Mouse (Mus musculus) stomach, embryonic 16.5 days (tissue): Measurements from ENCODE around the gene Ptpdc1. TPM values are rescaled to one million over a fixed set of nuclear protein-coding genes. Genes with fewer than 3 reads are reported as not detected.

Experiments
- ATAC-seq: fragments of 200-750 bp; cut with Nextera tagmentation; 2 replicates; pipeline ENCODE4 v1.8.0; 2017; ENCODE audit warnings: moderate number of reproducible peaks, moderate TSS enrichment; ENCODE audit not compliant: insufficient read depth, low FRiP score
- H3K27ac ChIP-seq: fragments of 300-500 bp; sonication (generic); 2 replicates; pipeline ENCODE4 v1.5.1; 2014; ENCODE audit warnings: low read length
- H3K27me3 ChIP-seq: fragments of 300-500 bp; sonication (generic); 2 replicates; pipeline ENCODE4 v1.6.1; 2014; ENCODE audit warnings: low read length, control low read depth, mixed read lengths; ENCODE audit not compliant: control insufficient read depth, insufficient read depth
- H3K36me3 ChIP-seq: fragments of 300-500 bp; sonication (generic); 2 replicates; pipeline ENCODE4 v1.6.1; 2014; ENCODE audit warnings: low read length; ENCODE audit not compliant: control insufficient read depth, insufficient read depth
- H3K4me1 ChIP-seq: fragments of 300-500 bp; sonication (generic); 2 replicates; pipeline ENCODE4 v1.6.1; 2014; ENCODE audit warnings: low read length, control low read depth, mixed read lengths; ENCODE audit not compliant: control insufficient read depth, insufficient read depth
- H3K4me2 ChIP-seq: fragments of 300-500 bp; sonication (generic); 2 replicates; pipeline ENCODE4 v1.6.1; 2014; ENCODE audit warnings: low read depth, low read length, mixed read lengths
- H3K4me3 ChIP-seq: fragments of 300-500 bp; sonication (generic); replicated peaks from 2 replicates; pipeline ENCODE4 v1.5.1; 2014; ENCODE audit warnings: mild to moderate bottlenecking, low read length
- H3K9ac ChIP-seq: fragments of 300-500 bp; sonication (generic); 2 replicates; pipeline ENCODE4 v1.6.1; 2014; ENCODE audit warnings: low read length
- H3K9me3 ChIP-seq: fragments of 300-500 bp; sonication (generic); replicated peaks from 2 replicates; pipeline ENCODE4 v1.6.1; 2016; ENCODE audit warnings: low read length, control low read depth; ENCODE audit not compliant: control insufficient read depth
- WGBS: fragments of 180-500 bp; shearing (Covaris S2); extraction: QIAGEN DNeasy Blood & Tissue Kit; methylation state at CpG from one replicate; pipeline ENCODE4 v1.1.7; 2014; 5-methylcytosine and 5-hydroxymethylcytosine counted together
- polyA plus RNA-seq: library from polyadenylated mRNA; unstranded; fragments of >200 nt; fragmentation: Nextera tagmentation; extraction: Ambion mirVana; gene quantifications from 2 replicates; pipeline ENCODE4 v1.2.1, GENCODE M21; 2015

Gene Ptpdc1
- polyA plus RNA-seq, 1 experiment from 2014 or later, result 9.3 TPM

- Histone ChIP-seq H3K9me3 (no peaks in the 10 kb centered on the region), H3K27me3 (no peaks in the 10 kb centered on the region), H3K4me1 (no peaks in the 10 kb centered on the region), H3K36me3 (no peaks in the 10 kb centered on the region), H3K9ac (no peak overlapping the region), H3K4me2 (no peak overlapping the region), H3K4me3 (no peak overlapping the region), H3K27ac (no peak overlapping the region)
- ATAC-seq, result no peak
- WGBS, result 67% methylated on average over 6 of the region's 6 CpGs
Observed at GRCm38 (mm10) chr13:48643072-48643471, 17.6 kb upstream of the Ptpdc1 start.

- no peaks in the 10 kb centered on the region for H3K36me3 ChIP-seq
- H3K4me1 ChIP-seq, result no peaks in the 10 kb centered on the region
- ATAC-seq, result no peak
Observed at GRCm38 (mm10) chr13:48639570-48639969, 14.1 kb upstream of the Ptpdc1 start.

GRCm38 (mm10) chr13:48637706-48638105 is 12.2 kb upstream of the Ptpdc1 start:
- H3K27me3 ChIP-seq, result no peaks in the 10 kb centered on the region
- H3K4me1 ChIP-seq, result no peaks in the 10 kb centered on the region
- no peak overlapping the region for H3K4me2 ChIP-seq
- no peak overlapping the region for H3K9ac ChIP-seq
- H3K4me3 ChIP-seq, result no peak overlapping the region
- 52% methylated on average over 2 of the region's 2 CpGs for WGBS
- H3K36me3 ChIP-seq, result no peaks in the 10 kb centered on the region
- H3K9me3 ChIP-seq, result no peaks in the 10 kb centered on the region
- H3K27ac ChIP-seq, result no peak overlapping the region
- no peak for ATAC-seq

More at GRCm38 (mm10) chr13:48639570-48639969, 14.1 kb upstream of the Ptpdc1 start:
- Histone ChIP-seq H3K27ac (no peak overlapping the region), H3K9ac (no peak overlapping the region), H3K4me3 (no peak overlapping the region), H3K4me2 (no peak overlapping the region), H3K9me3 (no peaks in the 10 kb centered on the region), H3K27me3 (no peaks in the 10 kb centered on the region)

- Histone ChIP-seq H3K9ac (no peak overlapping the region), H3K27ac (no peak overlapping the region), H3K27me3 (no peaks in the 10 kb centered on the region), H3K4me2 (no peak overlapping the region), H3K9me3 (no peaks in the 10 kb centered on the region), H3K4me1 (no peaks in the 10 kb centered on the region), H3K4me3 (no peak overlapping the region), H3K36me3 (no peaks in the 10 kb centered on the region)
- 78% methylated on average over 5 of the region's 5 CpGs for WGBS
- no peak for ATAC-seq
Observed at GRCm38 (mm10) chr13:48631691-48632090, 6.2 kb upstream of the Ptpdc1 start.

- H3K27ac ChIP-seq, result peak overlapping the region; percentile 87
- no peaks in the 10 kb centered on the region for H3K36me3 ChIP-seq
- peak; percentile 66; the same call in 1 of the 2 replicates for ATAC-seq
- H3K9ac ChIP-seq, result peak overlapping the region; percentile 92
- peak overlapping the region; percentile 78 for H3K4me3 ChIP-seq
- WGBS, result 1% methylated on average over 26 of the region's 26 CpGs
- peak overlapping the region; percentile 95 for H3K4me2 ChIP-seq
- H3K27me3 ChIP-seq, result no peaks in the 10 kb centered on the region
- H3K9me3 ChIP-seq, result no peaks in the 10 kb centered on the region
- 0 out of 2 replicates have a peak, but pooled peaks cover 4% of the 10 kb centered on the region for H3K4me1 ChIP-seq
Observed at GRCm38 (mm10) chr13:48624968-48625398, 481 bp downstream of the Ptpdc1 start.

GRCm38 (mm10) chr13:48618890-48619289 is 6.6 kb downstream of the Ptpdc1 start:
- H3K36me3 ChIP-seq, result no peaks in the 10 kb centered on the region
- H3K4me1 ChIP-seq, result no peaks in the 10 kb centered on the region
- WGBS, result 82% methylated on average over 4 of the region's 4 CpGs
- no peaks in the 10 kb centered on the region for H3K27me3 ChIP-seq
- no peak overlapping the region for H3K9ac ChIP-seq
- no peak overlapping the region for H3K27ac ChIP-seq
- no peak overlapping the region for H3K4me3 ChIP-seq
- no peak for ATAC-seq
- peaks cover 7% of the 10 kb centered on the region; the same call in 1 of the 2 replicates for H3K9me3 ChIP-seq
- no peak overlapping the region for H3K4me2 ChIP-seq

GRCm38 (mm10) chr13:48617774-48618173 is 7.7 kb downstream of the Ptpdc1 start:
- Histone ChIP-seq H3K9me3 (peaks cover 7% of the 10 kb centered on the region; the same call in 1 of the 2 replicates), H3K4me2 (no peak overlapping the region), H3K4me1 (no peaks in the 10 kb centered on the region), H3K4me3 (no peak overlapping the region), H3K27ac (no peak overlapping the region), H3K9ac (no peak overlapping the region), H3K27me3 (no peaks in the 10 kb centered on the region), H3K36me3 (no peaks in the 10 kb centered on the region)
- ATAC-seq, result no peak

- Histone ChIP-seq H3K27me3 (no peaks in the 10 kb centered on the region), H3K27ac (no peak overlapping the region), H3K4me3 (no peak overlapping the region), H3K36me3 (no peaks in the 10 kb centered on the region), H3K4me1 (no peaks in the 10 kb centered on the region), H3K9ac (no peak overlapping the region), H3K4me2 (no peak overlapping the region), H3K9me3 (peaks cover 7% of the 10 kb centered on the region; the same call in 1 of the 2 replicates)
- no peak for ATAC-seq
- 92% methylated on average over 2 of the region's 2 CpGs for WGBS
Observed at GRCm38 (mm10) chr13:48614525-48614924, 10.9 kb downstream of the Ptpdc1 start.

GRCm38 (mm10) chr13:48609106-48609505 is 16.4 kb downstream of the Ptpdc1 start:
- Histone ChIP-seq H3K27ac (no peak overlapping the region), H3K4me2 (no peak overlapping the region), H3K4me1 (no peaks in the 10 kb centered on the region), H3K4me3 (no peak overlapping the region), H3K9ac (no peak overlapping the region), H3K9me3 (no peaks in the 10 kb centered on the region), H3K27me3 (no peaks in the 10 kb centered on the region), H3K36me3 (no peaks in the 10 kb centered on the region)
- WGBS, result 70% methylated on average over 5 of the region's 5 CpGs
- no peak for ATAC-seq

- WGBS, result 73% methylated on average over 5 of the region's 5 CpGs
- Histone ChIP-seq H3K9ac (no peak overlapping the region), H3K4me3 (no peak overlapping the region), H3K36me3 (no peaks in the 10 kb centered on the region), H3K9me3 (no peaks in the 10 kb centered on the region), H3K27me3 (no peaks in the 10 kb centered on the region), H3K4me1 (no peaks in the 10 kb centered on the region), H3K27ac (no peak overlapping the region), H3K4me2 (no peak overlapping the region)
- ATAC-seq, result no peak
Observed at GRCm38 (mm10) chr13:48604591-48604990, 20.9 kb downstream of the Ptpdc1 start.
